Mouse (Mus musculus) thymus, postnatal 4 days (tissue): Measurements from ENCODE around the gene Notch4.
"Not testable (repeated sequence)": the region's sequence is repeated elsewhere in the genome, so short reads cannot be mapped to it uniquely, and the experiment has no call there.

Experiments used
- DNase-seq: peaks from one replicate; pipeline ENCODE4 v3.0.0; 2021

Gene Notch4

GRCm38 (mm10) chr17:34564003-34564421, at the start of gene Notch4:
Gene Notch4 (plus strand): TSS chr17:34564268.
- no peak for DNase-seq

DNA sequence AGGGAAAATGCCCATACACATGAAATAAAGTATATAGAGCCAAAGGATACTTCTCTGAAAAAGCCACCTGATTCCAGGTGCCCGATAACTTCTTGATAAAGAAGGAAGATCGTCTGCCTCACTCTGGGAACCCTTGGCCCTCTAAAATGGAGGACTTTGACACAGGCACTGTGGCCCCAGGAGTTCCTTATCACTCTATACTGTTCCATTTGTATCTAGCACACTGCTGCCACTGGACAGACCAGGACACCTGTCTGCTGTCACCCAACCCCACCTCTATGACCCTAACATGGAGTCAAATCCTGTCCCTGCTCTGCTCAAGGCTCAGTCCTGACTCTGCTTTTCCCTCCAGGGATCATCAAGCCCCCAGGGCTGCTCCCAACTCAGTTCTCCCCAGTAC, 47.6 kb upstream of the Notch4 start:
- no peak for DNase-seq

- no peak for DNase-seq
These were observed 46.8 kb upstream of the Notch4 start, which contains the start of gene Btnl6 for GRCm38 (mm10) chr17:34517252-34517651. Gene Btnl6 (minus strand): TSS chr17:34517352.

DNA sequence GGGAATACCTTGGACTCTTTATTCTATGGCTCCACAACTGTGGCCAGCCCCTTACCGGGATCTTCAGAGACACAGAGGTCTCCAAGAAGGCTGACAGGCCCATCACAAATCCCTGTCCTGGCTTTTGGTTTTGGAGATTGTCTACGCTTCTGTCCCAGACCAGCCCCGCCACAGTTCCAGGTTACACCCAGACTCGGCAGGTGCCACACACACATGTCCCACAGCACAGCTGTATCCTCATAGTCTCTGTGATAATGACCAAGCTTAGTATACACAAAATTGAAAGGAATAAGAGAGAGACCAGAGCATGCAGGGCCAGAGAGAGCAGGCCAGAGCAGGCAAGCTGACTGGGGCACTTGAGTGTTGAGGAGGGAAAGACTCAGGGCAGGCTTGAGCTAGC, 46.3 kb upstream of the Notch4 start:
- DNase-seq = no peak

GRCm38 (mm10) chr17:34518571-34518970, 45.5 kb upstream of the Notch4 start:
- DNase-seq = not testable (repeated sequence)

- DNase-seq = no peak
These were observed 45.1 kb upstream of the Notch4 start for GRCm38 (mm10) chr17:34519001-34519400.

DNA sequence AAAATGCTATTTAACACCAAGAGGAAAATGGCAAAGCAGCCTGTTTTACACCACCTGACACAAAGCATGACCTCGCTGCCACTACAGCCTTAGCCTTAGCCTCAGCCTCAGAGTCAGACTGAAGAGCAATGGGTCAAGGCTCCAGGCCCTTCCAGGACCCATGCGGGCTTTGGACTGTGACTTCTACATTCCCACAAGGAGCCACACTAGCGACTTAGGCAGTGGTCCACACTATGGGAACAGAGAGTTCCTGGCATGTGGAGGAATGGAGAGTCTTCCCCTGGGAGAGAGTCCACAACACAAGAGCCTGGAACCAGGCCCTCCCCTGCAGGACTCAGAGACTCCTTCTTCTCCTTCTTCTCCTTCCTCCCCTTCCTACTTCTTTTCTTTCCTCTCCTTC, 31.4 kb upstream of the Notch4 start:
- no peak for DNase-seq

DNA sequence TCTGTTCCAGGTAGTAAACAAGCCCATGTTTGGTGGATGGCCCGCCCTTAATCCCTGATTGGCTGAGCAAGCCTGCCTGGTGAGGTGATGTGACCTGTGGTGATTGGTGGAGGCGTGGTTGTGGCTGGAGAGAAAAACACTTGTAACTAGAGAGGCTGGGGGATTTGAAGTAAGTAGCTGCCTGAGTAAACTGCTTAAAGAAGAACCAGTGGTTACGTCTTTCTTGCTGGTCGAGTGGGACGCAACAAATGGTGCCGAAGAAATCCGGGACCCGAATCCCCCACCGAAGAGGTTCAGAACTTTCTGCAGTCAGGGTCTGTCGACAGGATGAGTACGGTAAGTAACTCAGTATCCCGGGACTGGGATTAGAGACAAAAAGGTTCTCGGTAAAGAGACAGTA, 20.5 kb upstream of the Notch4 start:
- DNase-seq = not testable (repeated sequence)

- no peak for DNase-seq
These were observed 17.3 kb upstream of the Notch4 start for GRCm38 (mm10) chr17:34546797-34547196.

GRCm38 (mm10) chr17:34547601-34548000, 16.5 kb upstream of the Notch4 start:
- DNase-seq = no peak

DNA sequence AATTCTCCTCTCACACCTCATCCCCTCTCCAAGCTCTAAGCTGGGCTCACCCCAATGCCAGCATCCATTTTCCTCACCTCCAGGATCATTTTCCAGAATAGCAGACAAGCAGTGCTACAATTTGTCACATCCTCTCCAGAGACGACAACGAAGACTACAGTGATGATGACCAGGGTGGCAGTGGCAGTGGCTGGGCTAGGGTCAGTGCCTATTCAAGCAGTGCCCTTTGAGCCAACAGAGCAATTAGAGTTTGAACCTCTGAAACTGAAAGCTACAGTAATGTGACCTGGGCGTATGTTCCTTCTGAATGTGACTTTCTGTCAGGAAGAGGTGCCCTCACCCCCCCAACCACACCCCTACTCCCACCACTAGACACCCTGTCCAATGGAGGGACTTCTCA, 14.9 kb upstream of the Notch4 start:
- DNase-seq = no peak

GRCm38 (mm10) chr17:34549843-34550242, 14.2 kb upstream of the Notch4 start:
- no peak for DNase-seq

GRCm38 (mm10) chr17:34555483-34555882, 8.6 kb upstream of the Notch4 start:
- peak; percentile 89 for DNase-seq

DNA sequence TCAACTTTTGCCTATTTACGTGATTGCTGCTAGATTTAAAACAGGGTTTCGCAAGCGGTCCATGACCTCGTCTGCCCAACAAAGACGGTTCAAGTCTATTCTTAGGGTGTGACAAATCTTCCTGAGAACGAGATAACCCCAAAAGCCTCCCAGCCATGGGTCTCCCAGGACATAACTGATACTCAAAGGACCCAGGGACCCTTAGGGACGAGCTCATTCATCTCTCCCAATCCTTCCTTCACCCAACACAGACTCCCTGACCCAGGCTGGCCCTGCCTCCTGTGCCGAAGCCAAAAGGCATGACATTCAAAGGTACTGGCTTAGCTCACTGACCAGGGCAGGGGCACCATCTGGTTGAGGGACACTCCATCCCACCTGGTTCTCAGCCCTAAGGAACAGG, 7.7 kb upstream of the Notch4 start:
- DNase-seq = no peak

GRCm38 (mm10) chr17:34557411-34557810, 6.7 kb upstream of the Notch4 start:
- no peak for DNase-seq

DNA sequence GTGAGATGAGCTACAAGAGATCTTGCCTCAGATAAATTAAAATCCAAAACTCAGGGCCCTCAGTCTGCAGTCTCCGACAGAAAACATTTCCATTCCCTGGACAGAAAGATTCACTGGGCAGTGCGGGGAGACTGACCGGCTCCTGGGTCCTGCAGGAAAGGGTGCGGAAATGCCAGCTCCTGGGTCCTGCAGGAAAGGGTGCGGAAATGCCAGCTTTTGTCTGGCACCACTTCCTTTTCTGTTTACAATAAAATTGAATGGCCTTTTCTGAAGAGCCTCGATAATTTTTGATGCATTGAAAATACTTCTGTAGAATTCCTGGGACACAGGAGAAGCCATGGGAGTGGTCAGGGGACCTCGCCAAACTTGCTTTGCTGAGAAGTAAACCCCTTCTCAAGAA, 5.0 kb upstream of the Notch4 start:
- no peak for DNase-seq

GRCm38 (mm10) chr17:34559895-34560294, 4.2 kb upstream of the Notch4 start:
- no peak for DNase-seq

DNA sequence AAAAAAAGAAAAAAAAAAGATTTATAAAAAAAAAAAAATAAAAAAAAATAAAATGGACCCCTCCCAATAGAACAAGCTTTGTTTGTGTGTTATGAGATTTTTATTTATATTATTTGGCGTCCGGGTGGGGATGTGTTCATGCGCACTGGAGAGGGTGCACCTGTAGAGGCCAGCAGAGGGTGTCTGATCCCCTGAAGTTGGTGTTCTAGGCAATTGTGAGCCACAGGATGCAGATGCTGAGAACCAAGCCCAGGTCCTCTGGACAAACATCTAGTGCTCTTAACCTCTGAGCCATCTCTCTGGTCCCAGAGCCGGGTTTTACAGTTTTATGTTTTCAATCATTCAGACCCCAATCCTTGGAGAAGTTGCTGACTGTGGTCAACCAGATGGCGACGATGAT, 3.6 kb upstream of the Notch4 start:
- DNase-seq = no peak

DNA sequence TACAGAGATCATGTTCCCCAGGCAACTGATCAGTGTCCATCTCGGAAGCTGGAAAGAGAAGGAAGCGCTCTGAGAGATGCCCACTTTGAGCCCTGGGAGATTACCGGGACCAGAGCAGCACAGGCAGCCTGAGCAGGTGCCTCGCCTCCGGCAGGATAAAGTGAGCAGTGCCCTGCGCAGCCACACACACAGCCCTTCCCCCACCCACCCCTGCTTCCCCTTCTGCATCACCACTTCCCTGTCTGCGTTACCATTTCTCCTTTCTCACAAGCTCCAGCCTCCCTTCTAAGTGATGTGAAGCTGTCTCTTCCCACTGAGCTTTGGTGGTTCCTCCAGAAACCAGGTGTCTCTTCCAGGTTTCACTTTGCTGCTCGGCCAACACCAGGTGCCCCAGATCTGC, 2.9 kb upstream of the Notch4 start:
- DNase-seq = peak; percentile 37

GRCm38 (mm10) chr17:34562595-34562994, 1.5 kb upstream of the Notch4 start:
- DNase-seq = no peak

GRCm38 (mm10) chr17:34563354-34563753, 714 bp upstream of the Notch4 start:
- DNase-seq = no peak

DNA sequence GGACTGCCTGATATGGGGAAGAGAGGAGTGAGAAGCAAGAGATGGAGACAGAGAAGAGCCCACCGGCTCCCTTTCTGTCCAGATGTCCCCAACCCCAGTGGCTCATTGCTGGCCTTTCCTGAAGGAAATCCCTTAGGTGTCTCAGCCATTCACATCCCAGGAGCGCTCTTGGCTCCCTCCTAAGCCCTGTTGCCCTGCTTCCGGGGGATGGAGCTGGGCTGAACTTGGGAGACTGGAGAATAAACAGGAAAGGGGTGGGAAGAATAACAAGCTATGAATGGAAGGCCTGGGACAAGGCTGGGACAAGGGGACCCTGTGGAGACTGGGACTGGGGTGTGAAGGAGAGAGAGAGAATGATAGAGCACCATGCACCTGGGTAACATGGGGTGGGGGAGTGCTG, 728 bp downstream of the Notch4 start:
- no peak for DNase-seq

DNA sequence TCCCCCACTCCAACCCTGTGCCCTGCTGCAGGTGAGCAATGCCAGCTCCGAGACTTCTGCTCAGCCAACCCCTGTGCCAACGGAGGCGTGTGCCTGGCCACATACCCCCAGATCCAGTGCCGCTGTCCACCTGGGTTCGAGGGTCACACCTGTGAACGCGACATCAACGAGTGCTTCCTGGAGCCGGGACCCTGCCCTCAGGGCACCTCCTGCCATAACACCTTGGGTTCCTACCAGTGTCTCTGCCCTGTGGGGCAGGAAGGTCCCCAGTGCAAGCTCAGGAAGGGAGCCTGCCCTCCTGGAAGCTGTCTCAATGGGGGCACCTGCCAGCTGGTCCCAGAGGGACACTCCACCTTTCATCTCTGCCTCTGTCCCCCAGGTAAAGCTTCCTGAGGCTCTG, 3.2 kb downstream of the Notch4 start:
- no peak for DNase-seq

DNA sequence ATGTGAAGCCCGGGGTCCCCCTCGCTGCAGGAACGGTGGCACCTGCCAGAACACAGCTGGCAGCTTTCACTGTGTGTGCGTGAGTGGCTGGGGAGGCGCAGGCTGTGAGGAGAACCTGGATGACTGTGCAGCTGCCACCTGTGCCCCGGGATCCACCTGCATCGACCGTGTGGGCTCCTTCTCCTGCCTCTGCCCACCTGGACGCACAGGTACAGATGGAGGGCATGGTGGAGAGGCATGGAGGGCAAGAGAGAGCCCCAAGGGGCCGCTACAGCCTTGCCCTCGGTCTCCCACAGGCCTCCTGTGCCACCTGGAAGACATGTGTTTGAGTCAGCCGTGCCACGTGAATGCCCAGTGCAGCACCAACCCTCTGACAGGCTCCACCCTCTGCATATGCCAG, 4.4 kb downstream of the Notch4 start:
- DNase-seq = no peak

DNA sequence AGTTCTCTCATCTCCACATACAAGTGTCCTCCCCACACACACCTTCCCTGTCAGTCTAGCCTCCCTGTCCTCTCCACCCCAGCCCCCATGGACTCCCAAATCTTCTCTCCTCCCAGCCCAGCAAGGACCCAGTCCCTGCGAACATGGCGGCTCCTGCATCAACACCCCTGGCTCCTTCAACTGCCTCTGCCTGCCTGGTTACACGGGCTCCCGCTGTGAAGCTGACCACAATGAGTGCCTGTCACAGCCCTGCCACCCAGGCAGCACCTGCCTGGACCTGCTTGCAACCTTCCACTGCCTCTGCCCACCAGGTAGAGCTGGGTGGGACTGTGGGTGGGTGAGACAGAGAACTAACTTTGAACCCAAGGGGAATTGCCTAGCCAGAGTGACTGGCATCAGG, 5.9 kb downstream of the Notch4 start:
- DNase-seq = no peak

DNA sequence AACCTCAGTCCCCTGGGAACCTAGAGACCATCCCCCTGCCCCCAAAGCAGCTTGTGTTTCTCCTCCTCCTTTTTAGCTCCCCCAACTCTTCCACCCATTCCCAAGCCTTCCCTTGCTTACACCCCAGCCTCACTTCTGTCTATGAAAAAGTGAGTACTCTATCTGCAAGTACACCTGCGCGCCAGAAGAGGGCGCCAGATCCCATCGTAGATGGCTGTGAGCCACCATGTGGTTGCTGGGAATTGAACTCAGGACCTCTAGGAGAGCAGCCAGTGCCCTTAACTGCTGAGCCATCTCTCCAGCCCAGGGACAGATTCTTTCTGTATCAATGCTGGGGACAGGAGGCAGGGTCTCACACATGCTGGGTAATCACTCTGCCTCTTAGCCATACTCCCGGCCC, 7.8 kb downstream of the Notch4 start:
- peak; percentile 69 for DNase-seq
